Mouse (Mus musculus): ENCODE results near the gene Casz1.

DNA sequence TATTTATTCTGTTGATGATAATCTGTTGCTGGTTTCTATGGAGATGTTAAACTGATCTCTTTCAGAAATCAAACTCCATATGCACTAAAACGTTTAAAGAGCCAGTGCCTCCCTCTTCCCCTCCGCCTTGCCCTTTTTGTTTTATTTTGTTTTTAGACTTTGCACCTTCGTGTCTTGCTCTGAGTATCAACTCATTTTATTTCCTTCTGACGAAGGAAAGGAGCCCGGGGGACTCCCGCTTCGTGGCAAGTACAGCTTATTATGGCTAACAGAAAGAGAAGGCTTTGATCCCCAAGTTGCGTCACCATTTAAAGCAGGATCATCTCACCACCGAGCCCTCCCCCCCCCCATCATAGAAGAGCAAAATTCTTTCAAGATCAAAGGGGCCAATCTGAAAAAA is 3.2 kb downstream of the Casz1 start:
- TF ChIP-seq FLI1 (IDR thresholded peaks at IDR 0.05; ENCODE audit: low read length) (no peak), GATA1 (IDR thresholded peaks at IDR 0.05; ENCODE audit: borderline replicate concordance, low read length) (no peak)
